Comparison of ENCODE assay signal across 14 mouse cellular contexts in genomic region chr14:101447857-101448256, GRCm38 (mm10).
"Had no signal": no experiment of that assay in that cellular context is flagged by ENCODE, and none has a peak within 500 bp of the region (broad histone marks: within the 10 kb centered on the region; RNA-seq: fewer than 3 reads in every experiment).

No protein-coding gene starts in this region.

- ATAC-seq: midbrain, embryonic 16.5 days had no signal

- DNase-seq: lung, adult 18-20 months; lung, embryonic 14.5 days; lung, postnatal 10 days; lung, postnatal 4 days; midbrain, embryonic 14.5 days; retina, postnatal 1 day; right cerebral cortex, adult 18-20 months; right cerebral cortex, postnatal 25 days; right cerebral cortex, postnatal 4 days; spleen, adult 18-20 months; thymus, adult 18-20 months; thymus, postnatal 25 days; thymus, postnatal 4 days had no signal
